Mouse (Mus musculus) kidney, adult 18-20 months (tissue): ENCODE data around the gene Map3k3.

Experiments used
- DNase-seq: peaks from one replicate; pipeline ENCODE4 v3.0.0; 2021

The Map3k3 gene

DNA sequence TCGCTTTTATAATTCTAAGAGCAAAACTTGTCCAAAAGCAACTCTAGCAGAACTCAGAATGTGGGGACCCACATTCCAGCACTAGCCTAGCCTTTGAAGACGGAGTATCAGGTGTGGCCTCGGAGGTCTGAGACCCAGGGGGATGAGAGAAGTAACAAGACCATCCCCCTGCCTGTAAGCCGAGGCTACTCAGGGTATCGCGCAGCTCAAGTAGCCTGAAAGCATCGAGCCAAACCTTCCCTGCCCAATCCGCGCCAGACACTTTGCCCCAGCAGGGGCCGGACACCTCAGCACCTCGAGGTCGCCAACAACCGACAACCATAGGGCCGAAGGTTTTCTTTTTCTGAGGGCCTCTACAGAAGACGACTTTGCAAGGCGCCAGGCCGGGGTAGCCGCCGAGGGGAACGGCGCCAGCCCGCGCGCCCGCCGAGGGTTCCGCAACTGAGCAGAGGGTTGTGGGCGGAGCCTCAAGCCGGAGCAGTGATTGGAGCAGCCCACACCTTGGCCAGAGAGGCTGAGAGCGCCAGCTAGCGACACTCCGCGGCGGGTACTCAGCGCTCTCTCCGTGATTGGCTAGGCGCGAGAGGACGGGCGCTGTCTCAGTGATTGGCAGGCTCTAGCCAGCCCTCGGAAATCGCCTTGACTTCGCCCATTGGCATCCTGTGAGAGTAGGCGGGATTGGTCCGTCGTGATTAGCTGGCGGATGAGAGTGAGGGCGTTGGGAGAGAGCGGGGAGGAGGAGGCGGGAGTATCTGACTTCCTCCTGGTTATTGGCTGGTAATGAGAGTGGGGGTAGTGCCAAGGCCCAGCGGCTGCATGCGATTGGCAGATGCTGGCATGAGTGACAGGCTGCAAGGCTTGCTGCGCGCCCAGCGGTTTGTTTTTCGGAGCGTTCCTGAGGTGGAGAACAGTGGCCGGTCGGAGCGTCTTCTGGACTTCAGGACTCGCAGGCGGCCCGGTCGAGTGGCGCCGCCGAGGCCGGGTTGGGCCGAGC is at the start of gene Map3k3:
Map3k3 (plus strand) TSS at position 906 of the 994 bp plus-strand sequence.
- peak; percentile 99 for DNase-seq

DNA sequence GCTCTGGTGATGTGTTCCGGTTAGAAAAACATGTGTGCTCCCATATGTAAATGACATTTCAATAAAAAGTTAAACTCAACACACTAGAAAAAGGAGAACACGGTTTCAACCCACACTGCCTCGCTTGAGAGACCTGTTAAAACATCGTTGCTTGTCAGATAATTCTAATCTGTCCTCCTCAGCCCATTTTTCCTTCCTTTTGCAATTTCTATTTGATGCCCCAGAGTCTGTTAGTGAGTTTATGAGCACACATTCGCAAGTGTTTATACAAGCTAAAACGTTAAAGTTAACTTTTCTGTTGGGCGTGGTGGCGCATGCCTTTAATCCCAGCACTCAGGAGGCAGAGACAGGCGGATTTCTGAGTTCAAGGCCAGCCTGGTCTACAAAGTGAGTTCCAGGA is 49.4 kb upstream of the Map3k3 start:
- no peak for DNase-seq

DNA sequence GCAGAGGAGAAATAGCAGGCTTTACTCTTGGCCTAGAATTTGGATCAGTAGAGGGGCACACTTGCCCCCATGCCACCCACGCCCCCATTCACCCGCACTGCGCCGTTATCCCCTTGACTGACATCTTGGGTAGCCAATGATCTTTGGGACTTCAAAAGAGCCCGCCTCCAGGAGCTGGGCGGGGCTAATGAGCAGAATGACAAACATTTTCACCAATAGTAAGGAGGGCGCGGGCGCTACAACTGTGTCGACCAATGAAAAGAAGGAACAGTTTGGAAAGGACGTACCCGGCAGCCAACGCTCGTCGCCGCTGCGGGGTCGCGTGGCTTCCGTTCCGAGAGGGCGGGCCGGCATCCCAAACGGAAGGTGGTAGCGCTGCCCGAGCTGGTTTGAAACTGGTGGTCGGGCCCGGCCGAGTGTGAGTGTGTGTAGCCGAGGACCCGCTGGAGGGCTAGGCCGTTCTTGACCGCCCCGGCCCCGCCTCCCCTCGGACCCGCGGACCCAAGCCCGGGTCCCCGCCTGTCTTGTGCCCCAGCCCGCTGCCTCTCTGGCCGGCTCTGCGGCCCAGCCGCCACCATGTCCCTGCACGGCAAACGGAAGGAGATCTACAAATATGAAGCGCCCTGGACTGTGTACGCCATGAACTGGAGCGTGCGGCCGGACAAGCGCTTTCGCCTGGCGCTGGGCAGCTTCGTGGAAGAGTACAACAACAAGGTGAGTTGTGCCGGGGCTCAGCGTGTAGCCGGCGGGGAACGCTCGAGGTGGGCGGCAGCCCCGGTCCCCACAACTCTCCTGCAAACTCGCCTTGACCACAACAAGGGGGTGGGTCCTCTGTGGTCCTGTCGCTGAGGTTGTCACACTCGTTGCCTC is 47.6 kb upstream of the Map3k3 start, which contains the start of gene Dcaf7:
Dcaf7 (plus strand) TSS at position 325 of the 870 bp plus-strand sequence.
- peak; percentile 99 for DNase-seq

DNA sequence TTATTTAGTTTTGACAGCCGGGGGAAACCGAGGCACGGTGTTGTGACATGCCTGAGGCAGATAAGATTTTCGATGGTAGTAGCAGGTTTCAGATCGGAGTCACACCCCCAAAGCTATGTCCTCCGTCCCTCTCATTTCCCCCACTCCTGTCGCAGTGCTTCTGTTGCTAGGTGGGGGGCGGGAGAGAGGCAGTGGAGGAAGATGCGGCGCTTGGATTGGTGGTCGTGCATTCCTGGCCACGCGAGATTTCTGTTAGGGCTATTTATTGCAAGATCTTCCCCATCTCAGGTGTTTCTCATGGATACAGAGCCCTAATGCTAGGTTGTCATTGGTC is 47.0 kb upstream of the Map3k3 start:
- DNase-seq = no peak

DNA sequence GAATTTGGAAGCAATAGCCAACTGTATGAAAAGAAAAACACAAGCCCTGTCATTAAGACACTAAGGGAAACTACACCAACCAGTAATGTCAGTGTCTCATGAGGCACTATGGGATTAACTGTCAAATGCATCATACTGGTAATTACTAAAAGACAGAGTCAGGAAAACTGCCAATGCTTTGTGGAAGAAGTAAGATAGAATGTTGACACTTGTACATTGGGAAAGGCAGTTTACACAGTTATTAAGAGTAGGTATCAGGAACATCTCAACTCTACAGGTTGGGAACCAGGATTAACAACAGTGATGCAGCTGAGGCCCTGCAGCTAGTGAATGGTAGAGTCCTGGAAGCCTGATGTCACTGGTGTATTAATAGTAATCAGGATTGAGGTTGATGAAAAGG is 40.1 kb upstream of the Map3k3 start:
- DNase-seq = no peak

DNA sequence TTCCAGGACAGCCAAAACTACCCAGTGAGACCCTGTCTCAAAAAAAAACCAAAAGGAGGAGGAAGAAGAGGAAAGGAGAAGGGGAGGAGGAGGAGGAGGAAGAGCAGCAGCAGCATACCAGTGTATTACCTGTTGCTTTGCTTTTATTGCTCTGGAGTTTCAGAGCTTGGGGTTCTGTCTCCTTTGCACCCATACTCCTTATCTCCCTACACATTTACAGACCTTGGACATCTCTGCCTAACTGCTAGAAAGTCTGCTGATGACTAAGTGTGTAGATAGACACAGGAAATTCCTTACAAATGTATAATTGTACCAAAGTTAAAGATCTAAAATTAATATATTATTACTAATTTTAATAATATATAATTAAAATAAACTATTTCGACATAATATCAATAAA is 39.2 kb upstream of the Map3k3 start:
- DNase-seq = no peak

DNA sequence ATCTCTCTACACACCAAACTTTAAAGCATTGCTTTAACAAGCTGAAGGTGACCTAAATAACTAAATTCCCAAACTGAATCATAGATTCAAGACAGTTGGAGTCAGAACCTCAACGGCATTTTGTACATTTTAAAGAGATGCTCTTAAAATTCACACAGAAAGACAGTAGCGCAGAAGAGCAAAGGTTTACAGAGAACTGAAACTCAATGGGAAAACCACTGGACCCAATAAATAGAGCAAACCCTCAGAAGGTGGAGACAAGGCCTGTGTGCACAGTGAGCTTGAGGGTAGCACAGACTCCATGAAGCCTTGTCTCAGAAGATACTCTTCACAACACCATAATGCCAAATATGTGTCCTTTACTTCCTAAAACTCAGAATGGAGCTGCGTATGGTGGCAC is 38.6 kb upstream of the Map3k3 start:
- DNase-seq = no peak

DNA sequence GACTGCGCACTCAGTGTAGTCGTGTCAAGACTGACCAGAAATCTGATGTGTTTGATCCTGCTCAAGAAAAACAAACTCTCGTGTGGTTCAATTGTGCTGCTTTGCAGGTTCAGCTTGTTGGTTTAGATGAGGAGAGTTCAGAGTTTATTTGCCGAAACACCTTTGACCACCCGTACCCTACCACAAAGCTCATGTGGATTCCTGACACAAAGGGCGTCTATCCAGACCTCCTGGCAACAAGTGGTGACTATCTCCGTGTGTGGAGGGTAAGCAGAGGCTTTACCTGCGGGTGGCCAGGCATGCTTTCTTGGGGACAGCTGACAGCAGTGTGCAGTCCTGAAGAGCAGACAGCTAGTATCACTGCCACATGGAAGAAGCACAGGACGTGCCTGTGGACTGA is 37.8 kb upstream of the Map3k3 start:
- no peak for DNase-seq

DNA sequence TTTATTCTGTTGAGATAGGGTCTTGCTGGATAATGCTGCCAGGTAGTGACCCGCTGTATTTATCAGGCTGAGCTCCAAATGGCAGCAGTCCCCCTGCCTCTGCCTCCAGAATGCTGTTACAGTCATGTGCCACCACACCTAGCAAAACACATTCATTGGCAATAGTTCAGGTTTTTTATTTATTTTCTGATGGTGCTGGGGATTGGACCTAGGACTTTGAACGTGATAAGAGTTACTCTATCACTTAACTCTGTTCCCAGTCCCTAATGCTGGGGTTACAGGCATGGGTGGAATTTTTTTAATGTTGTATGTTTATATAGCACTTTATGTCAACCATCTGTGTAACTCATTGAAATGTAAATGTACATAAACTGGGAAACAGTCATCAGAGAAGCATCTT is 30.5 kb upstream of the Map3k3 start:
- no peak for DNase-seq

DNA sequence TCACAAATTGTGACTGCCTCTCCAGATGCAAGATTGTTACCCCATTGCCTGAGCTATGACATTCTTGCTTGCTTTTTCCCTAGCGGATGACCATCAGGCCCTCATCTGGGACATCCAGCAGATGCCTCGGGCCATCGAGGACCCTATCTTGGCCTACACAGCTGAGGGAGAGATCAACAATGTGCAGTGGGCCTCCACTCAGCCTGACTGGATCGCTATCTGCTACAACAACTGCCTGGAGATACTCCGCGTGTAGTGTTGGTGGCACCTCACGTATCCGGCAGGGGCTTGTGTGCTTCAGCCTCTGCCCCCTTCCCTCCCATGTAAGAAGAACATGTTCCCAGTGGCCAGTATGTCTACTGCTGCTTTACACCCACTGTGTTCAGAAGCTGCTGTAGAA is 29.8 kb upstream of the Map3k3 start:
- DNase-seq = no peak

DNA sequence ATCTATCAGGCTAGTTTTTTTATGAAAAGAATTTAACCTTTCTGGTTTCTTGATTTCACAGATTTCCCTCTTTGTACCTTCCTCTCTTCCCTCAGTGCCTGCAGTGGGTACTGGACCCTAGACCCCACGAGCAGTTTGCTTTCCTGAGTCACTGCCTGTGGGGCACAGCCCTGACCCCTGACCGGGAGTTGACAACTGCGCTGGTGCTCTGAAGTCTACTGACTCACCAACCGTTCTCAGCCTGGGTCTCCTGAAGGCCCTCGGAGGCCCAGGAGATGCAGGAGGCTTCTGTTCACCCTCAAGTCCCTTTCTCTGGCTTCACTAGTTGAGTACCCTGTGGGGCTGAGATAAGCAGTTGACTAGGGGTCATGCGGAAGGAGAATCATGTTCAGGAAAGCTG is 29.1 kb upstream of the Map3k3 start:
- no peak for DNase-seq

DNA sequence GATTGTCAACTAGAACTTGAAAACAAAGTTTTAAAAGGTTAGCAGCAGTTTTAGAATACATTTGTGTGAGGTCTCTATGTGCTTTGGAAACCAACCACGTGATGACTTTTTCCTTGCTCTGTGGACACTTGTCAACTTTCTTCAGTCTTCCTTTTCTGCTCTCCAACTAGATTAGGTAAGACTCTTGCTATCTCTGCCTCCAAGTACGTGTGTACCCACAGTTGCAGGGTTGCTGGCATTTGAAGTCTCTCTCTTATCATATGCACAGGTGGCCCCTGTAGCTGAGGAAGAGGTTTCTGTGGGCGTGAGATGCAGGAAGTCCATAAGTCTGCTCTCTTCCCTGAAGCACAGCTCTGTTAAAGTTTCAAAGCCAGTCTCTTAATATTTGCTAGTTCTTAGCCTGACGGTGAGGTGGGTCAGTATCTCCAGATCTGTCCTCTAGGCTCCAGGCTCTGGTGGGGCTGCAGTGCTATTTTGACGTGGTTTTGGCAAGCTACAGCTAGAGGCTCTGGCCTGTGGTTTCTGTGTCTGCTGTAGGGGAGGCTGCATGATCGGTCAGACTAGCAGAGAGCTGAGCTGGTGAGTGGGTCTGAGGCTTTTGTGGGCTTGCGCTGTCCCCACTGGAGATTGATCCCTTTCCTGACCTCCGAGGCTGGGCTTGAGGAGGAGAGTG is 27.5 kb upstream of the Map3k3 start:
- no peak for DNase-seq

DNA sequence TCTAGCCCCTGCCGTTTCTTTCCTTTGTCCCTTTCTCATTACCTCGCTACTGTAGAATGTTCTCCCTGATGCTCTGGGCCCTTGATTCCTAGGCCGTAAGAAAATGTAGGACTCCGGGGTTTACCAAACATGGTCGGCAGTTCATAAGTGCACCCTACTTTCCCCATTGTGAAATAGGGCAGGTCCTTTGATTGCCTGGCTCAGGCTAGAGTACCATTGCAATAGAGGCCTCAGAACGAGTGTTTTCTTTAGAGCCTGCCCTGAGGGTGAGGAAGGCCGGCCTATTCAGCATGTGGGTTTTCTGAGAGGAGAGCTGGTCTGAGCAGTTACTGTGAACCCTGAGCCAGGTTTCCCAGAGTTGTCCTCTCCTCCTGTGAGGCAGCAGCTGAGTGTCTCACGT is 26.4 kb upstream of the Map3k3 start:
- no peak for DNase-seq

DNA sequence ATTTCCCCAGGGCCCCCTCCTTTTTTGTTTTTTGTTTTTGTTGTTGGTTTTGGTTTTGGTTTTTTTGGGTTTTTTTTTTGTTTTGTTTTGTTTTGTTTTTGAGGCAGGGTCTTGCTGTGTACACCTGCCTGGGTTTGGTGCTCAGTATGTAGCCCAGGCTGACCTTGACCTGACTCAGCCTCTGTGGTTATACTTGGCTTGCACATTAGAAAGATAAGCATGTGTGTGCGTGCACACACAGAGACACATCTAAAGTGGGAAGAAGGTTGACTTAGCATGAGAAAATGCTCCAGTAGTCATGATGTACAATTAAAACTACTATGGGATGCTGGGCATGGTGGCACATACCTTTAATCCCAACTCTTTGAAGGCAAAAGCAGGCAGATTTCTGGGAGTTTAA is 23.9 kb upstream of the Map3k3 start:
- DNase-seq = no peak

DNA sequence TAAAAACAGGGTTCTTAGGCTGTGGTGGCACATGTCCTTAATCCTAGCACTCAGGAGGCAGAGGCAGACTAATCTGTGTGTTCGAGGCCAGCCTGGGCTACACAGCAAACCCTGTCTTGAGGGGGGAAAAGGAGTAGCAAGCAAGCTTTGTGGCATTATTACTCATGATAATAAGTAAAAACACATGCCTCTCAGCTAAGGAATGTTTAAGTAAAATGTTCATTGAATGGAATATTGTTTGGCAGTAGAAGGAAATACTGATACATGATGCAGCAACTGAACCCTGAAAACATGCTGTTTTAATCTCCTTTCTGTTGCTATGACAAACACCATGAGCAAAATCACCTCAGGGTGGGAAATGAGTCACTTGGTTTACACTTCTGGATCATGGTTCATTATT is 23.1 kb upstream of the Map3k3 start:
- DNase-seq = no peak

DNA sequence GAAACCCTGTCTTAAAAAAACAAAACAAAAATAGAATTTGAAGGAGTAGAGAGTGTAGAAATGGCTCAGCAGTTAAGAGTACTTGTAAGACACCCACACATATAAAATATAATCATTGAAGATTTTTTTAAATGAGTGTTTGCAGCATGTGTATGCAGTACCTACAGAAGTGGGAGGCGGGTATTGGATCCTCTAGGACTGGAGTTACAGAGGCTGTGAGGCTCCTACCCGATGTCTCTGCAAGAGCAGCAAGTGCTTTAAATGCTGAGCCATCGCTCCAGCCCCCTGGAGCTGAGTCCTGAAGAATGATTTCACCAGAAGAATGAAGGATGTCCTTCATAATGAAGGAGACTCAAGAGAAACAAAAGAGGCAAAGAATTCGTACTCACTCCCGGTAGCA is 20.7 kb upstream of the Map3k3 start:
- DNase-seq = no peak

DNA sequence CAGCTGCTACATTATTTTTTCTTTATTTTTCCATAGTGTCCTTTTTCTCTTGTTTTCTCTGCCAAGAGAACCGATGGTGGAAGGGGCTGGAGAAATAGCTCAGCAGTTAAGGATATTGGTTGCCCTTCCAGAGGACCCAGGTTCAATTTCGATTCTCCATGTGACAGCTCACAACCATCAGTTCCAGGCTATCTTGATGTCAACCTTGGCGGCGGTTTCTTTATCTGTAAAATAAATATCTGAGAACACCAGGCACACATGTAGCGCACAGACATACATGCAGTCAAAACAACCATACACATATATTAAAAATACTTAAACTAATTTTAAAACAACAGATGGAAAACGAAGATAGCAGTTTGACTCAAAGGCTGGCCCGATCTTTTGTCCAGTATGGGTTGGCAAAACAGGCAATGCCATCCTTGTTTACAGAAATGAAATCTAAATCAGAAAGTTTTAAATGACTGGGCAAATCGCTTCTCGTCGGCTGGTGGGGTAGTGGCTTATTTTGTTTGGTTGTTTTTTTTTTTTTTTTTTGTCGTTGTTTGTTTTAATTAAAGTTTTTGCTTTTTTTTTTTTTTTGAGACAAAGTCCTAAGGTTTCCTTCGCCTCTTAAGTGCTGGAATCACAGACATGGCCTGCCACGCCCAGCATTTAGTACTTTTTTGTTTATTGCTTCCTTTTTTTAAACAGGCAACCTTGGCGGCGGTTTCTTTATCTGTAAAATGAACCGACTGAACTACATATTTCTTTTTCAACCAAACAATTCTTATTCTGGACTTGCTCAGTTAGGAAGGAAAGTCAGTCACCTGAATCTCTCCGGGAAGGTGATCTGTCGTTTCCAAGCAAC is 19.1 kb upstream of the Map3k3 start:
- DNase-seq = no peak

DNA sequence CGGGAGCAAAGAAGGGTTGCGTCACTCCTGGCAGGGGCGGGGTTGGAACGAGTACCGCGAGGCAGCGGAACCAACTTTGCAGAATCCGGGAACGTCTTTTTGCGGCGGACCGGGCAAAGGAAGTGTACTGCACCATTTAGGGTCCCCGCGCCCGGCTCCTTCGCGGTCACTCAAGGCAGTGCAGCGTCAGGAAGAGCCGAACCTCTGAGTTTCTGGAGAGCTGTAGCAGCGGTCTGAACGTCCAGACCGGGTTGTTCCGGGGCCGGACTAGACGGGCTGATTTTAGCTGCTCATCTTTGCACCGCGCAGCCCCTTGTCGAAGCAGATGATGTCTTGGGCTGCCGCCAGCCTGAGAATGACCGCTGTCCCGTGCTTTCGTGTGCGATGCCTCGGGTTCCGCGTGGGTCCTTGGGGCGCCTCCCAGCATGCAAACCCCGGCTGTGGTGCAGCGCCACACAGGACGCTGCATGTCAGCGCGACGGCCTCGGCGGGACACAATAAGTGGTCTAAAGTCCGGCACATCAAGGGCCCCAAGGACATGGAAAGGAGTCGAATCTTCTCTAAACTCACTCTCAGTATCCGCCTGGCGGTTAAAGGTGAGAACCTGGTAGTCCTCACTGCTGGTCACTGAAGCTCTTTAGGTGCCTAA is 18.4 kb upstream of the Map3k3 start, which contains the start of gene Taco1:
Taco1 (plus strand) TSS at position 139 of the 649 bp plus-strand sequence.
- DNase-seq = peak; percentile 96

DNA sequence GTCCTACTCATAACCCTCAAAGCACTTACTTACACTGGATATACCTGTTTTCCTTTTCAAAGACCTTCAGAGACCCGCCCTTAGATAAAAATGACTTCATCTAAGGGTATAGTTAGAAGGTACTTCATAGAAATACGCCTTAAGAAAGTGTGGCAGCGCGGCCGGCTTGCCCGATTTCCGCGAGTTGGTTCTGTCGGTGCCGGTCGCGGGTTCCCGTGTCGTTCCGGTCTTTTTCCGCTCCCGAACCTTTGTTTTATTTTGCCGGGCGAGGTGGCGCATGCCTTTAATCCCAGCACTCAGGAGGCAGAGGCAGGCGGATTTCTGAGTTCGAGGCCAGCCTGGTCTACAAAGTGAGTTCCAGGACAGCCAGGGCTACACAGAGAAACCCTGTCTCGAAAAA is 17.8 kb upstream of the Map3k3 start:
- DNase-seq = peak; percentile 10

DNA sequence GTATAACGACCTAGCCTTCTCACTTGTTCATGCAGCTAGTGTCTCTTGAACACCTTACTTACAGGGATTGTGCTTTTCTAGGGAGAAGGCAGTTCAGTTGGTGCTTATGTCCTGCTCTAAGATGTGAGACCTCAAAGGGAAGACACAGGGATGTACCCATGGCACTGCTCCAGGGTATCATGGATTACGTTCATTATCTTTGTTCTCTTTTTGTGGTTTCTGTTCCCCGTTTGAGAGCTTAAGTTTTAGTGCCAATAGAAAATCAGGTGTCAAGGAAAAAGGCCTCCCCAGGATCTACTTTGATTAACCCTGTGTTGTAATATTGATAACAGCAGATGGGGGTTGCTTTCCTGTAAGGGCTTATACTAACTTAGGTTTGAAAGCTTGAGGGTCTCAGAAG is 10.6 kb upstream of the Map3k3 start:
- DNase-seq = no peak

DNA sequence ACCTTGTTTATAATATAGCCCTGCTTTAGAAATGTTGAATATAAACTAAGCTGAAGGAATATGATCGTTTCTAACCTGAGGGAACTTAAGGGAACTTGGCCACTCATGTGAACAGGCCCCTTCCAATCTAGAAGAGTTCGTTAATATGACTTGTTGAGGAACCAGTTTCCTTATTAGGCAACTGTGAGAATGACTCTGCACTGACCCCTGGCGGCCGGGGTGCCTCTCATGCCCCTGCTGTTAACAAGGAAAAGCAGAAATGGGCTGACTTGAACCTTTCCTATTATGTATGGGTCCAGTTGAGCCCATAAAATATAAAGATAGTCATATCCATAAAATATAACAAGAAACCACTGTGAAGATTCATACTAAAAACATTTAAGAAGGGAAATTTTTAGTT is 8.1 kb upstream of the Map3k3 start:
- DNase-seq = peak; percentile 71
